Mouse (Mus musculus): ENCODE data around the gene Arid3c.

Arid3c gene

GRCm38 (mm10) chr4:41744131-41744530 lies 13.2 kb upstream of the Arid3c start:
- DNase-seq: no peak

GRCm38 (mm10) chr4:41741158-41741560 lies 10.2 kb upstream of the Arid3c start:
- peak; percentile 90 to 95 for DNase-seq

- peak in 1 of 2 experiments; percentile 41 for DNase-seq
These were observed 9.6 kb upstream of the Arid3c start for GRCm38 (mm10) chr4:41740380-41741157.

- no peak for DNase-seq
These were observed 8.3 kb upstream of the Arid3c start for GRCm38 (mm10) chr4:41739260-41739659.

GRCm38 (mm10) chr4:41738256-41738603 lies 7.3 kb upstream of the Arid3c start:
- no peak for DNase-seq

- DNase-seq: peak; percentile 83 to 87
These were observed 6.8 kb upstream of the Arid3c start for GRCm38 (mm10) chr4:41737602-41738255.

GRCm38 (mm10) chr4:41726826-41727621 lies 3.9 kb downstream of the Arid3c start:
- no peak for DNase-seq

GRCm38 (mm10) chr4:41722918-41723351 lies 8.0 kb downstream of the Arid3c start, which contains the start of gene Dctn3:
TSS of gene Dctn3 (minus strand) at chr4:41723170.
- DNase-seq: peak; percentile 87 to 92

GRCm38 (mm10) chr4:41716834-41717233 lies 14.1 kb downstream of the Arid3c start:
- DNase-seq: no peak

GRCm38 (mm10) chr4:41715596-41715995 lies 15.3 kb downstream of the Arid3c start:
- peak; percentile 60 to 66 for DNase-seq

GRCm38 (mm10) chr4:41715082-41715481 lies 15.9 kb downstream of the Arid3c start:
- DNase-seq: no peak

- DNase-seq: peak; percentile 79 to 84
These were observed 16.7 kb downstream of the Arid3c start for GRCm38 (mm10) chr4:41714276-41714675.

GRCm38 (mm10) chr4:41713197-41714067 lies 17.5 kb downstream of the Arid3c start, which contains the start of gene Rpp25l:
TSS of gene Rpp25l (minus strand) at chr4:41713534.
- DNase-seq: peak; percentile 90 to 94

- peak in 1 of 2 experiments; percentile 54 for DNase-seq
These were observed 18.3 kb downstream of the Arid3c start for GRCm38 (mm10) chr4:41712421-41713196.

- peak in 1 of 2 experiments; percentile 40 for DNase-seq
These were observed 19.1 kb downstream of the Arid3c start for GRCm38 (mm10) chr4:41711705-41712375.

- no peak for DNase-seq
These were observed 20.7 kb downstream of the Arid3c start for GRCm38 (mm10) chr4:41710229-41710628.

GRCm38 (mm10) chr4:41708192-41708745 lies 22.7 kb downstream of the Arid3c start:
- DNase-seq: peak in 1 of 2 experiments; percentile 35

- DNase-seq: peak; percentile 79 to 85
These were observed 23.9 kb downstream of the Arid3c start for GRCm38 (mm10) chr4:41707011-41707535.

- DNase-seq: peak in 1 of 2 experiments; percentile 23
These were observed 24.8 kb downstream of the Arid3c start for GRCm38 (mm10) chr4:41705922-41706754.
